ENCODE assay signal across 19 mouse cellular contexts in genomic region chr2:12109306-12109705, GRCm38 (mm10).
"Had no signal": no experiment of that assay in that cellular context is flagged by ENCODE, and none has a peak within 500 bp of the region (broad histone marks: within the 10 kb centered on the region; RNA-seq: fewer than 3 reads in every experiment).

No protein-coding gene starts in this region.

- H3K4me2 ChIP-seq: intestine, embryonic 15.5 days; kidney, embryonic 15.5 days; limb, embryonic 13.5 days; liver, embryonic 12.5 days; liver, embryonic 15.5 days; midbrain, embryonic 12.5 days; midbrain, embryonic 15.5 days; neural tube, embryonic 12.5 days; neural tube, embryonic 15.5 days; stomach, embryonic 15.5 days had no signal

- H3K36me3 ChIP-seq: intestine, embryonic 15.5 days; limb, embryonic 10.5 days; liver, embryonic 12.5 days; liver, embryonic 15.5 days; midbrain, embryonic 12.5 days; midbrain, embryonic 15.5 days; neural tube, embryonic 12.5 days; neural tube, embryonic 15.5 days; stomach, embryonic 15.5 days had no signal

- H3K27ac ChIP-seq: intestine, embryonic 15.5 days; kidney, embryonic 15.5 days; limb, embryonic 10.5 days; limb, embryonic 13.5 days; liver, embryonic 12.5 days; liver, embryonic 15.5 days; macrophage; midbrain, embryonic 12.5 days; midbrain, embryonic 15.5 days; neural tube, embryonic 12.5 days; neural tube, embryonic 15.5 days; stomach, embryonic 15.5 days had no signal

- H3K4me1 ChIP-seq: intestine, embryonic 15.5 days; kidney, embryonic 15.5 days; limb, embryonic 10.5 days; limb, embryonic 13.5 days; liver, embryonic 12.5 days; liver, embryonic 15.5 days; midbrain, embryonic 12.5 days; midbrain, embryonic 15.5 days; neural tube, embryonic 12.5 days; neural tube, embryonic 15.5 days had no signal

- H3K9me3 ChIP-seq: intestine, embryonic 15.5 days; kidney, embryonic 15.5 days; limb, embryonic 10.5 days; limb, embryonic 13.5 days; liver, embryonic 12.5 days; liver, embryonic 15.5 days; midbrain, embryonic 12.5 days; midbrain, embryonic 15.5 days; neural tube, embryonic 12.5 days; neural tube, embryonic 15.5 days; stomach, embryonic 15.5 days had no signal

- H3K4me3 ChIP-seq: intestine, embryonic 15.5 days; kidney, embryonic 15.5 days; limb, embryonic 10.5 days; limb, embryonic 13.5 days; liver, embryonic 12.5 days; liver, embryonic 15.5 days; midbrain, embryonic 12.5 days; midbrain, embryonic 15.5 days; neural tube, embryonic 12.5 days; neural tube, embryonic 15.5 days; stomach, embryonic 15.5 days had no signal

- H3K27me3 ChIP-seq: intestine, embryonic 15.5 days; kidney, embryonic 15.5 days; limb, embryonic 13.5 days; liver, embryonic 12.5 days; liver, embryonic 15.5 days; midbrain, embryonic 12.5 days; midbrain, embryonic 15.5 days; neural tube, embryonic 12.5 days; neural tube, embryonic 15.5 days; stomach, embryonic 15.5 days had no signal

- DNase-seq: kidney, adult 11 months; kidney, adult 8-10 months; liver; right cerebral cortex, adult 18-20 months; right cerebral cortex, postnatal 14 days; right cerebral cortex, postnatal 4 days; thymus, postnatal 25 days had no signal

- ATAC-seq: intestine, embryonic 15.5 days; liver, embryonic 12.5 days; midbrain, embryonic 15.5 days had no signal

- H3K9ac ChIP-seq: intestine, embryonic 15.5 days; kidney, embryonic 15.5 days; limb, embryonic 13.5 days; liver, embryonic 12.5 days; liver, embryonic 15.5 days; midbrain, embryonic 12.5 days; midbrain, embryonic 15.5 days; neural tube, embryonic 12.5 days; neural tube, embryonic 15.5 days; stomach, embryonic 15.5 days had no signal
